Mouse (Mus musculus) heart, postnatal 0 days (tissue): ENCODE data around the gene 4930415O20Rik. TPM values are rescaled to one million over a fixed set of nuclear protein-coding genes. Genes with fewer than 3 reads are reported as not detected.

Source experiments
- ATAC-seq: fragments of 200-750 bp; cut with Nextera tagmentation; 2 replicates; pipeline ENCODE4 v1.8.0; 2017; ENCODE audit warnings: low read depth, moderate number of reproducible peaks, moderate library complexity; ENCODE audit not compliant: insufficient read depth
- DNase-seq: peaks from one replicate; pipeline ENCODE4 v3.0.0-alpha.2; 2016; ENCODE audit warnings: low spot score
- H3K27ac ChIP-seq: fragments of 300-500 bp; sonication (generic); 2 replicates; pipeline ENCODE4 v1.5.1; 2014; ENCODE audit warnings: low read depth, mild to moderate bottlenecking
- H3K27me3 ChIP-seq: fragments of 300-500 bp; sonication (generic); 2 replicates; pipeline ENCODE4 v1.6.1; 2014; ENCODE audit warnings: low read length, mixed read lengths; ENCODE audit not compliant: control insufficient read depth, insufficient read depth
- H3K36me3 ChIP-seq: fragments of 300-500 bp; sonication (generic); replicated peaks from 2 replicates; pipeline ENCODE4 v1.6.1; 2014; ENCODE audit warnings: low read length, mixed read lengths; ENCODE audit not compliant: control insufficient read depth, insufficient read depth
- H3K4me1 ChIP-seq: fragments of 300-500 bp; sonication (generic); 2 replicates; pipeline ENCODE4 v1.6.1; 2014; ENCODE audit warnings: antibody characterized with exemption; ENCODE audit not compliant: control insufficient read depth, insufficient read depth
- H3K4me2 ChIP-seq: fragments of 300-500 bp; sonication (generic); 2 replicates; pipeline ENCODE4 v1.6.1; 2014; ENCODE audit warnings: low read depth, mild to moderate bottlenecking, low read length, moderate library complexity
- H3K4me3 ChIP-seq: fragments of 300-500 bp; sonication (generic); 2 replicates; pipeline ENCODE4 v1.5.1; 2014; ENCODE audit warnings: low read depth, low read length
- H3K9ac ChIP-seq: fragments of 300-500 bp; sonication (generic); replicated peaks from 2 replicates; pipeline ENCODE4 v1.6.1; 2014; ENCODE audit warnings: low read depth, low read length, mixed read lengths
- H3K9me3 ChIP-seq: fragments of 300-500 bp; sonication (generic); replicated peaks from 2 replicates; pipeline ENCODE4 v1.6.1; 2016; ENCODE audit warnings: low read length; ENCODE audit not compliant: control insufficient read depth
- CTCF ChIP-seq: IDR thresholded peaks from 2 replicates; pipeline ENCODE4 v1.5.1; 2016; ENCODE audit warnings: antibody characterized with exemption, control low read depth, low read depth
- EP300 ChIP-seq: IDR thresholded peaks from 2 replicates; pipeline ENCODE4 v1.6.1; 2016; ENCODE audit warnings: antibody characterized with exemption, low read depth
- WGBS: fragments of 180-500 bp; shearing (Covaris S2); extraction: QIAGEN DNeasy Blood & Tissue Kit; methylation state at CpG from one replicate; pipeline ENCODE4 v1.1.7; 2014; 5-methylcytosine and 5-hydroxymethylcytosine counted together
- polyA plus RNA-seq: library from polyadenylated mRNA; unstranded; fragments of >200 nt; fragmentation: Nextera tagmentation; extraction: Ambion mirVana; gene quantifications from 2 replicates; pipeline ENCODE4 v1.2.1, GENCODE M21; 2015
- total RNA-seq: library from RNA; depleted of rRNA; stranded (reverse); fragments of >200 nt; gene quantifications from 2 replicates; pipeline ENCODE4 v1.2.3, GENCODE M21; 2014; ENCODE audit warnings: low replicate concordance

Gene 4930415O20Rik
- total and polyA plus RNA-seq, 2 experiments from 2014 or later: 0.30 TPM; not detected in 1

- Histone ChIP-seq H3K9me3 (no peaks in the 10 kb centered on the region), H3K4me1 (peaks cover 10% of the 10 kb centered on the region; the same call in 1 of the 2 replicates), H3K4me3 (no peak overlapping the region), H3K27me3 (no peaks in the 10 kb centered on the region), H3K27ac (no peak overlapping the region), H3K9ac (no peak overlapping the region; the same call in 1 of the 2 replicates), H3K36me3 (no peaks in the 10 kb centered on the region), H3K4me2 (0 out of 2 replicates have a peak overlapping the region, but pooled peaks have one; percentile 32)
- TF ChIP-seq EP300: no peak
- peak; percentile 83 for TF ChIP-seq CTCF
- DNase-seq: peak; percentile 71
- under 1% methylated on average over 12 of the region's 12 CpGs for WGBS
- ATAC-seq: peak; percentile 59; the same call in 1 of the 2 replicates
These were observed 46.4 kb downstream of the 4930415O20Rik start for GRCm38 (mm10) chr15:98617176-98617537.

- H3K4me3 ChIP-seq: no peak overlapping the region
- no peak overlapping the region for H3K4me2 ChIP-seq
- DNase-seq: no peak
- TF ChIP-seq EP300 (no peak), CTCF (no peak)
- H3K4me1 ChIP-seq: peaks cover 3% of the 10 kb centered on the region; the same call in 1 of the 2 replicates
- no peaks in the 10 kb centered on the region; the same call in 1 of the 2 replicates for H3K9me3 ChIP-seq
- H3K36me3 ChIP-seq: no peaks in the 10 kb centered on the region
- no peak for ATAC-seq
- H3K9ac ChIP-seq: no peak overlapping the region
- WGBS: 27% methylated on average over 7 of the region's 7 CpGs
- H3K27me3 ChIP-seq: no peaks in the 10 kb centered on the region
- H3K27ac ChIP-seq: no peak overlapping the region; the same call in 1 of the 2 replicates
These were observed 51.4 kb downstream of the 4930415O20Rik start for GRCm38 (mm10) chr15:98622199-98622598.

GRCm38 (mm10) chr15:98622721-98623120, 51.9 kb downstream of the 4930415O20Rik start:
- Histone ChIP-seq H3K27me3 (no peaks in the 10 kb centered on the region), H3K36me3 (no peaks in the 10 kb centered on the region), H3K4me2 (no peak overlapping the region), H3K4me1 (peaks cover 3% of the 10 kb centered on the region; the same call in 1 of the 2 replicates), H3K27ac (peak overlapping the region; percentile 51; the same call in 1 of the 2 replicates), H3K9ac (no peak overlapping the region), H3K4me3 (no peak overlapping the region), H3K9me3 (no peaks in the 10 kb centered on the region; the same call in 1 of the 2 replicates)
- DNase-seq (no peak), ATAC-seq (no peak)
- TF ChIP-seq CTCF: no peak
- TF ChIP-seq EP300: no peak
- 43% methylated on average over 6 of the region's 6 CpGs for WGBS

GRCm38 (mm10) chr15:98623361-98623821, 52.6 kb downstream of the 4930415O20Rik start:
- H3K27me3 ChIP-seq: 0 out of 2 replicates have a peak, but pooled peaks cover 4% of the 10 kb centered on the region
- ATAC-seq (no peak), DNase-seq (no peak)
- TF ChIP-seq EP300 (no peak), CTCF (no peak)
- 51% methylated on average over 5 of the region's 5 CpGs for WGBS
- H3K9ac ChIP-seq: no peak overlapping the region
- no peaks in the 10 kb centered on the region for H3K36me3 ChIP-seq
- peak overlapping the region; percentile 51; the same call in 1 of the 2 replicates for H3K27ac ChIP-seq
- H3K9me3 ChIP-seq: no peaks in the 10 kb centered on the region; the same call in 1 of the 2 replicates
- peaks cover 3% of the 10 kb centered on the region; the same call in 1 of the 2 replicates for H3K4me1 ChIP-seq
- no peak overlapping the region for H3K4me2 ChIP-seq
- H3K4me3 ChIP-seq: no peak overlapping the region

GRCm38 (mm10) chr15:98626078-98626477, 55.3 kb downstream of the 4930415O20Rik start:
- Histone ChIP-seq H3K27ac (no peak overlapping the region), H3K9me3 (no peaks in the 10 kb centered on the region; the same call in 1 of the 2 replicates), H3K36me3 (no peaks in the 10 kb centered on the region), H3K4me3 (no peak overlapping the region), H3K4me2 (peak overlapping the region; percentile 8; the same call in 1 of the 2 replicates), H3K4me1 (peaks cover 7% of the 10 kb centered on the region), H3K9ac (no peak overlapping the region), H3K27me3 (peaks cover 17% of the 10 kb centered on the region)
- ATAC-seq (peak; percentile 55), DNase-seq (no peak)
- no peak for TF ChIP-seq EP300
- no peak for TF ChIP-seq CTCF
- WGBS: 11% methylated on average over 8 of the region's 8 CpGs
